8 mouse cellular contexts compared by ENCODE assay signal in genomic region chr8:94012013-94012951, GRCm38 (mm10). TPM values are rescaled to one million over a fixed set of nuclear protein-coding genes. Genes with fewer than 3 reads are reported as not detected.
DNase-seq lines count a peak whose midpoint lies in the region.

Gene Amfr (minus strand): TSS chr8:94012842.

- DNase-seq in NIH3T3 (ENCODE audit: low read depth) = peak; percentile 89
- DNase-seq in cerebellum, adult 8-10 months = peak; percentile 67
- DNase-seq in forelimb bud, embryonic 11.5 days (ENCODE audit: low read depth, low spot score) = peak; percentile 51
- DNase-seq in heart, postnatal 4 days = peak; percentile 77
- peak; percentile 42 for DNase-seq in layer of hippocampus, adult 9-11 months
- peak; percentile 69 for DNase-seq in lung, postnatal 14 days
- DNase-seq in ovary, postnatal 36 days (ENCODE audit: low spot score) = peak; percentile 76
- DNase-seq in thymus, postnatal 36 days = peak; percentile 65 to 70

RNA-seq across cellular contexts. Expression of gene Amfr, which starts in this region (rescaled TPM):
- total RNA-seq in heart, postnatal 4 days (2021) = 100 to 1,000 TPM; 134 to 137 TPM

Comparison
In these comparisons a context has a peak if more than half of its experiments do, and no peak if none do; other contexts are left out.
1. Peak in every context shown above with its lines: DNase-seq.